Mouse (Mus musculus): ENCODE results near the gene Skiv2l.

DNA sequence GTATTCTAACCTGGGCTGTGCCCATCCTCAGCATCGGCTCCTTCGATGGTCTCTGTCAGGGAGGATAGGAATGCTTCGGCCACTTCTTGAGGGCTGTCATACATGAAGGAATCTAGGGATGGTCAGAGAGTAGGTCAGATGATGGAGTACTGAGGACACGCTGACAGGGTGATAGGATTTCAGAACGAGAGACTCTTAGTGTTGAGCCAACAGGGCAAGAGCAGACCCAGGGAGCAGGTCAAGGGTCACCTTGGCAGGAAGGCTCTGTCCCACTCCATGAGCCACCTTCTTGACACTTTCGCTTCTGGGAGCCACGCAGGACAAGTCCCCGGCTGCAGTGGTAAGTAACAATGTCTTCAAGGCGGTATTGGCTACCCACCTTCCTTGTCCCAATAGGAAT lies 10.5 kb upstream of the Skiv2l start:
- TF ChIP-seq NELFE (IDR thresholded peaks at IDR 0.05; ENCODE audit: low read depth, low read length) (no peak), RCOR1 (conservative IDR thresholded peaks at IDR 0.05; ENCODE audit: low read depth, low read length) (no peak), POLR2A (IDR thresholded peaks at IDR 0.05; ENCODE audit: low read depth, low read length) (no peak; the same call in 1 of the 2 replicates)
